Mouse (Mus musculus) limb, embryonic 12.5 days (tissue): Measurements from ENCODE around the gene Plod2. TPM values are rescaled to one million over a fixed set of nuclear protein-coding genes. Genes with fewer than 3 reads are reported as not detected.

Experiments
- ATAC-seq: fragments of 200-750 bp; cut with Nextera tagmentation; 2 replicates; pipeline ENCODE4 v1.8.0; 2017; ENCODE audit warnings: low read depth, moderate TSS enrichment; ENCODE audit not compliant: insufficient number of reproducible peaks, insufficient read depth, low FRiP score, low TSS enrichment
- H3K27ac ChIP-seq: fragments of 300-500 bp; sonication (generic); 2 replicates; pipeline ENCODE4 v1.5.1; 2016; ENCODE audit warnings: mild to moderate bottlenecking, moderate library complexity
- H3K27me3 ChIP-seq: fragments of 300-500 bp; sonication (generic); 2 replicates; pipeline ENCODE4 v1.6.1; 2016; ENCODE audit warnings: mild to moderate bottlenecking, moderate library complexity
- H3K36me3 ChIP-seq: fragments of 300-500 bp; sonication (generic); 2 replicates; pipeline ENCODE4 v1.6.1; 2016; ENCODE audit warnings: mild to moderate bottlenecking, moderate library complexity
- H3K4me1 ChIP-seq: fragments of 300-500 bp; sonication (generic); replicated peaks from 2 replicates; pipeline ENCODE4 v1.6.1; 2016
- H3K4me2 ChIP-seq: fragments of 300-500 bp; sonication (generic); 2 replicates; pipeline ENCODE4 v1.6.1; 2016; ENCODE audit warnings: mild to moderate bottlenecking, moderate library complexity
- H3K4me3 ChIP-seq: fragments of 300-500 bp; sonication (generic); replicated peaks from 2 replicates; pipeline ENCODE4 v1.5.1; 2016; ENCODE audit warnings: mild to moderate bottlenecking
- H3K9ac ChIP-seq: fragments of 300-500 bp; sonication (generic); replicated peaks from 2 replicates; pipeline ENCODE4 v1.6.1; 2016; ENCODE audit warnings: mild to moderate bottlenecking, moderate library complexity
- H3K9me3 ChIP-seq: fragments of 300-500 bp; sonication (generic); 2 replicates; pipeline ENCODE4 v1.6.1; 2016; ENCODE audit warnings: mild to moderate bottlenecking, moderate library complexity
- WGBS: fragments of 180-500 bp; shearing (Covaris S2); methylation state at CpG from one replicate; pipeline ENCODE4 v1.1.7; 2016; 5-methylcytosine and 5-hydroxymethylcytosine counted together
- polyA plus RNA-seq: library from polyadenylated mRNA; unstranded; fragments of >200 nt; fragmentation: Nextera tagmentation; extraction: Ambion mirVana; gene quantifications from 2 replicates; pipeline ENCODE4 v1.2.1, GENCODE M21; 2016

Plod2 gene
- polyA plus RNA-seq, 1 experiment from 2014 or later, result 52.2 TPM

GRCm38 (mm10) chr9:92603541-92603940 is 61.5 kb downstream of the Plod2 start:
- no peaks in the 10 kb centered on the region for H3K4me1 ChIP-seq
- WGBS, result 80% methylated on average over 4 of the region's 4 CpGs
- no peak for ATAC-seq
- no peaks in the 10 kb centered on the region for H3K27me3 ChIP-seq
- no peak overlapping the region for H3K4me3 ChIP-seq
- H3K9me3 ChIP-seq, result no peaks in the 10 kb centered on the region
- peaks cover 59% of the 10 kb centered on the region for H3K36me3 ChIP-seq
- H3K27ac ChIP-seq, result no peak overlapping the region
- no peak overlapping the region for H3K4me2 ChIP-seq
- no peak overlapping the region for H3K9ac ChIP-seq

- no peak for ATAC-seq
- no peak overlapping the region for H3K27ac ChIP-seq
- no peaks in the 10 kb centered on the region for H3K4me1 ChIP-seq
- H3K36me3 ChIP-seq, result peaks cover 25% of the 10 kb centered on the region
- H3K27me3 ChIP-seq, result no peaks in the 10 kb centered on the region
- 49% methylated on average over 9 of the region's 9 CpGs for WGBS
- H3K4me3 ChIP-seq, result no peak overlapping the region
- H3K9ac ChIP-seq, result no peak overlapping the region
- no peak overlapping the region for H3K4me2 ChIP-seq
- H3K9me3 ChIP-seq, result no peaks in the 10 kb centered on the region
Measured at GRCm38 (mm10) chr9:92610628-92611267, 68.7 kb downstream of the Plod2 start.

GRCm38 (mm10) chr9:92612641-92613040 is 70.6 kb downstream of the Plod2 start:
- Histone ChIP-seq H3K4me3 (no peak overlapping the region), H3K27ac (no peak overlapping the region), H3K36me3 (peaks cover 7% of the 10 kb centered on the region; the same call in 1 of the 2 replicates), H3K27me3 (no peaks in the 10 kb centered on the region), H3K9me3 (no peaks in the 10 kb centered on the region), H3K4me2 (no peak overlapping the region), H3K9ac (no peak overlapping the region), H3K4me1 (no peaks in the 10 kb centered on the region)
- WGBS, result 91% methylated on average over 15 of the region's 15 CpGs
- no peak for ATAC-seq

- no peak overlapping the region for H3K4me3 ChIP-seq
- H3K9me3 ChIP-seq, result no peaks in the 10 kb centered on the region
- no peak overlapping the region for H3K27ac ChIP-seq
- H3K9ac ChIP-seq, result no peak overlapping the region
- no peak overlapping the region for H3K4me2 ChIP-seq
- no peak for ATAC-seq
- no peaks in the 10 kb centered on the region for H3K4me1 ChIP-seq
- peaks cover 6% of the 10 kb centered on the region; the same call in 1 of the 2 replicates for H3K36me3 ChIP-seq
- 74% methylated on average over 8 of the region's 8 CpGs for WGBS
- H3K27me3 ChIP-seq, result no peaks in the 10 kb centered on the region
Measured at GRCm38 (mm10) chr9:92613206-92613605, 71.2 kb downstream of the Plod2 start.

GRCm38 (mm10) chr9:92616418-92616817 is 74.4 kb downstream of the Plod2 start:
- no peak overlapping the region for H3K9ac ChIP-seq
- no peaks in the 10 kb centered on the region for H3K9me3 ChIP-seq
- WGBS, result 94% methylated on average over 2 of the region's 2 CpGs
- H3K4me3 ChIP-seq, result no peak overlapping the region
- H3K27me3 ChIP-seq, result no peaks in the 10 kb centered on the region
- H3K27ac ChIP-seq, result no peak overlapping the region
- H3K4me2 ChIP-seq, result no peak overlapping the region
- H3K4me1 ChIP-seq, result no peaks in the 10 kb centered on the region
- no peaks in the 10 kb centered on the region for H3K36me3 ChIP-seq
- no peak for ATAC-seq

GRCm38 (mm10) chr9:92617376-92617775 is 75.4 kb downstream of the Plod2 start:
- Histone ChIP-seq H3K36me3 (no peaks in the 10 kb centered on the region), H3K4me2 (no peak overlapping the region), H3K27ac (no peak overlapping the region), H3K4me3 (no peak overlapping the region), H3K4me1 (no peaks in the 10 kb centered on the region), H3K9ac (no peak overlapping the region), H3K9me3 (no peaks in the 10 kb centered on the region), H3K27me3 (no peaks in the 10 kb centered on the region)
- WGBS, result 82% methylated on average over 2 of the region's 2 CpGs
- ATAC-seq, result no peak

- ATAC-seq, result no peak
- Histone ChIP-seq H3K27me3 (no peaks in the 10 kb centered on the region), H3K27ac (no peak overlapping the region), H3K4me2 (no peak overlapping the region), H3K4me1 (no peaks in the 10 kb centered on the region), H3K4me3 (no peak overlapping the region), H3K9me3 (no peaks in the 10 kb centered on the region), H3K36me3 (no peaks in the 10 kb centered on the region), H3K9ac (no peak overlapping the region)
- 74% methylated on average over 1 of the region's 1 CpGs for WGBS
Measured at GRCm38 (mm10) chr9:92620088-92620487, 78.1 kb downstream of the Plod2 start.

GRCm38 (mm10) chr9:92621246-92621645 is 79.2 kb downstream of the Plod2 start:
- Histone ChIP-seq H3K27ac (no peak overlapping the region), H3K4me1 (no peaks in the 10 kb centered on the region), H3K9me3 (no peaks in the 10 kb centered on the region), H3K4me2 (no peak overlapping the region), H3K27me3 (no peaks in the 10 kb centered on the region), H3K36me3 (no peaks in the 10 kb centered on the region), H3K4me3 (no peak overlapping the region), H3K9ac (no peak overlapping the region)
- ATAC-seq, result no peak
- 62% methylated on average over 3 of the region's 3 CpGs for WGBS

GRCm38 (mm10) chr9:92621878-92622282 is 79.9 kb downstream of the Plod2 start:
- WGBS, result 55% methylated on average over 2 of the region's 2 CpGs
- no peak overlapping the region for H3K4me2 ChIP-seq

GRCm38 (mm10) chr9:92634792-92635191 is 92.8 kb downstream of the Plod2 start:
- Histone ChIP-seq H3K4me3 (no peak overlapping the region), H3K36me3 (no peaks in the 10 kb centered on the region), H3K27me3 (no peaks in the 10 kb centered on the region), H3K9me3 (peaks cover 10% of the 10 kb centered on the region; the same call in 1 of the 2 replicates), H3K4me1 (no peaks in the 10 kb centered on the region), H3K27ac (no peak overlapping the region), H3K9ac (no peak overlapping the region), H3K4me2 (no peak overlapping the region)
- WGBS, result 89% methylated on average over 3 of the region's 3 CpGs
- no peak for ATAC-seq

More at GRCm38 (mm10) chr9:92621878-92622282, 79.9 kb downstream of the Plod2 start:
- Histone ChIP-seq H3K4me3 (no peak overlapping the region), H3K27ac (no peak overlapping the region), H3K4me1 (no peaks in the 10 kb centered on the region), H3K9ac (no peak overlapping the region), H3K27me3 (no peaks in the 10 kb centered on the region), H3K36me3 (no peaks in the 10 kb centered on the region), H3K9me3 (no peaks in the 10 kb centered on the region)
- ATAC-seq, result no peak

- no peak overlapping the region for H3K4me2 ChIP-seq
- H3K27me3 ChIP-seq, result no peaks in the 10 kb centered on the region
- no peaks in the 10 kb centered on the region for H3K36me3 ChIP-seq
- H3K9me3 ChIP-seq, result no peaks in the 10 kb centered on the region
- no peak for ATAC-seq
- no peaks in the 10 kb centered on the region for H3K4me1 ChIP-seq
- WGBS, result 83% methylated on average over 6 of the region's 6 CpGs
- H3K4me3 ChIP-seq, result no peak overlapping the region
- no peak overlapping the region for H3K27ac ChIP-seq
- H3K9ac ChIP-seq, result no peak overlapping the region
Measured at GRCm38 (mm10) chr9:92639200-92639897, 97.3 kb downstream of the Plod2 start.
